Mouse (Mus musculus): ENCODE measurements around the gene Rab5c. TPM values are rescaled to one million over a fixed set of nuclear protein-coding genes. Genes with fewer than 3 reads are reported as not detected.
A peak's percentile ranks its signal among the peaks of the same experiment; 100 is the strongest.

The Rab5c gene
- polyA plus RNA-seq, 1 experiment from 2014 or later = 16.6 TPM

DNA sequence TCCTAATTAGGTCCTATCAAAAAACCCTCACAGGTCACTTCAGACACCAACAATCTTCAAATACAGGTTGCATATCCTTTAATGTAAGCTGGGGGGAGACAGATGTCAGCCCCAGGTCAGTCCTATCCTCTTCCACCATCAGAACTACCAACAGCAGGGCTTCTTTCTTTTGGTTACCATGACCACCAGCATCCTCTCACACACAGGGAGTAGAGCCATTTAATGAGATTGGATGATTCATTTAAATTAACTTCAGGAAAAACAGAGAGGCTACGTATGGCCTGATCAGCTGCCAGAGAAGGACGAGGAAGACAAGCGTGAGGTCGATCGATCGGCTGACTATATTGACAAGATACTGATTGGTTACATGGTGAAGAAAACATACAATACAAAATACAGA, 23.1 kb downstream of the Rab5c start:
- WGBS (ENCODE audit: insufficient replicate concordance) = 88% methylated on average over 6 of the region's 6 CpGs
- ATAC-seq (no peak), DNase-seq (no peak)
- no peak overlapping the region for H3K27ac ChIP-seq (ENCODE audit: low read depth)
- TF ChIP-seq EP300 (IDR thresholded peaks at IDR 0.05; ENCODE audit: low read depth) (no peak), CTCF (IDR thresholded peaks at IDR 0.05; ENCODE audit: low read depth) (no peak)
- H3K4me1 ChIP-seq (ENCODE audit: insufficient read depth) = peaks cover 28% of the 10 kb centered on the region
- H3K27me3 ChIP-seq (ENCODE audit: insufficient read depth, low read length) = no peaks in the 10 kb centered on the region
- no peak overlapping the region for H3K4me2 ChIP-seq (ENCODE audit: low read depth, low read length)
- no peak overlapping the region for H3K9ac ChIP-seq (replicated peaks)
- peaks cover 47% of the 10 kb centered on the region for H3K36me3 ChIP-seq (replicated peaks; ENCODE audit: insufficient read depth, low read length)
- no peaks in the 10 kb centered on the region for H3K9me3 ChIP-seq (ENCODE audit: low read length)
- no peak overlapping the region for H3K4me3 ChIP-seq (ENCODE audit: low read depth, low read length)

- Histone ChIP-seq H3K9ac (replicated peaks) (0 out of 2 replicates have a peak overlapping the region, but pooled peaks have one; percentile 62), H3K9me3 (ENCODE audit: low read length) (no peaks in the 10 kb centered on the region), H3K4me3 (ENCODE audit: low read depth, low read length) (peak overlapping the region; percentile 40), H3K27me3 (ENCODE audit: insufficient read depth, low read length) (no peaks in the 10 kb centered on the region), H3K4me2 (ENCODE audit: low read depth, low read length) (peak overlapping the region; percentile 84), H3K4me1 (ENCODE audit: insufficient read depth) (peaks cover 28% of the 10 kb centered on the region), H3K36me3 (replicated peaks; ENCODE audit: insufficient read depth, low read length) (peaks cover 47% of the 10 kb centered on the region), H3K27ac (ENCODE audit: low read depth) (peak overlapping the region; percentile 66)
- peak; percentile 98 for TF ChIP-seq CTCF (IDR thresholded peaks at IDR 0.05; ENCODE audit: low read depth)
- TF ChIP-seq EP300 (IDR thresholded peaks at IDR 0.05; ENCODE audit: low read depth) = no peak
- peak; percentile 88 for DNase-seq
- WGBS (ENCODE audit: insufficient replicate concordance) = 40% methylated on average over 6 of the region's 6 CpGs
- ATAC-seq = peak; percentile 63
These were observed 23.5 kb downstream of the Rab5c start for GRCm38 (mm10) chr11:100714534-100714915.

- Histone ChIP-seq H3K9me3 (ENCODE audit: low read length) (no peaks in the 10 kb centered on the region), H3K4me3 (ENCODE audit: low read depth, low read length) (peak within 1 kb of the TSS; percentile 40), H3K27ac (ENCODE audit: low read depth) (peak within 1 kb of the TSS; percentile 66), H3K4me1 (ENCODE audit: insufficient read depth) (peaks cover 28% of the 10 kb centered on the region), H3K9ac (replicated peaks) (peak within 1 kb of the TSS; percentile 62), H3K4me2 (ENCODE audit: low read depth, low read length) (peak within 1 kb of the TSS; percentile 84), H3K36me3 (replicated peaks; ENCODE audit: insufficient read depth, low read length) (peaks cover 46% of the 10 kb centered on the region), H3K27me3 (ENCODE audit: insufficient read depth, low read length) (no peaks in the 10 kb centered on the region)
- WGBS (ENCODE audit: insufficient replicate concordance) = 4% methylated on average over 38 of the region's 38 CpGs
- TF ChIP-seq CTCF (IDR thresholded peaks at IDR 0.05; ENCODE audit: low read depth) = no peak
- 0 out of 2 replicates have a peak, but pooled peaks have one; percentile 25 for TF ChIP-seq EP300 (IDR thresholded peaks at IDR 0.05; ENCODE audit: low read depth)
- ATAC-seq (peak; percentile 53), DNase-seq (peak; percentile 82)
These were observed 24.1 kb downstream of the Rab5c start, which contains the start of gene Hspb9 for GRCm38 (mm10) chr11:100713735-100714533. Hspb9 (plus strand) TSS chr11:100713850.

- Histone ChIP-seq H3K27ac (ENCODE audit: low read depth) (peak overlapping the region; percentile 66), H3K4me3 (ENCODE audit: low read depth, low read length) (peak overlapping the region; percentile 40; the same call in 1 of the 2 replicates), H3K4me1 (ENCODE audit: insufficient read depth) (peaks cover 28% of the 10 kb centered on the region), H3K9ac (replicated peaks) (peak overlapping the region; percentile 62), H3K9me3 (ENCODE audit: low read length) (no peaks in the 10 kb centered on the region), H3K36me3 (replicated peaks; ENCODE audit: insufficient read depth, low read length) (peaks cover 46% of the 10 kb centered on the region), H3K4me2 (ENCODE audit: low read depth, low read length) (peak overlapping the region; percentile 84), H3K27me3 (ENCODE audit: insufficient read depth, low read length) (no peaks in the 10 kb centered on the region)
- no peak for TF ChIP-seq EP300 (IDR thresholded peaks at IDR 0.05; ENCODE audit: low read depth)
- TF ChIP-seq CTCF (IDR thresholded peaks at IDR 0.05; ENCODE audit: low read depth) = no peak
- WGBS (ENCODE audit: insufficient replicate concordance) = 57% methylated on average over 4 of the region's 4 CpGs
- no peak for DNase-seq
- ATAC-seq = no peak
These were observed 24.8 kb downstream of the Rab5c start for GRCm38 (mm10) chr11:100713174-100713573.

GRCm38 (mm10) chr11:100711783-100712615, 26.0 kb downstream of the Rab5c start, which contains the start of gene Kat2a:
Kat2a (minus strand) TSS chr11:100712465.
- no peaks in the 10 kb centered on the region for H3K27me3 ChIP-seq (ENCODE audit: insufficient read depth, low read length)
- H3K4me2 ChIP-seq (ENCODE audit: low read depth, low read length) = peak within 1 kb of the TSS; percentile 99
- no peaks in the 10 kb centered on the region for H3K9me3 ChIP-seq (ENCODE audit: low read length)
- 1% methylated on average over 37 of the region's 48 CpGs for WGBS (ENCODE audit: insufficient replicate concordance)
- DNase-seq = peak; percentile 84
- H3K27ac ChIP-seq (ENCODE audit: low read depth) = peak within 1 kb of the TSS; percentile 69
- peak within 1 kb of the TSS; percentile 91 for H3K9ac ChIP-seq (replicated peaks)
- no peak for TF ChIP-seq CTCF (IDR thresholded peaks at IDR 0.05; ENCODE audit: low read depth)
- TF ChIP-seq EP300 (IDR thresholded peaks at IDR 0.05; ENCODE audit: low read depth) = no peak
- H3K36me3 ChIP-seq (replicated peaks; ENCODE audit: insufficient read depth, low read length) = peaks cover 35% of the 10 kb centered on the region
- peak; percentile 78 for ATAC-seq
- H3K4me1 ChIP-seq (ENCODE audit: insufficient read depth) = peaks cover 28% of the 10 kb centered on the region
- H3K4me3 ChIP-seq (ENCODE audit: low read depth, low read length) = peak within 1 kb of the TSS; percentile 95

DNA sequence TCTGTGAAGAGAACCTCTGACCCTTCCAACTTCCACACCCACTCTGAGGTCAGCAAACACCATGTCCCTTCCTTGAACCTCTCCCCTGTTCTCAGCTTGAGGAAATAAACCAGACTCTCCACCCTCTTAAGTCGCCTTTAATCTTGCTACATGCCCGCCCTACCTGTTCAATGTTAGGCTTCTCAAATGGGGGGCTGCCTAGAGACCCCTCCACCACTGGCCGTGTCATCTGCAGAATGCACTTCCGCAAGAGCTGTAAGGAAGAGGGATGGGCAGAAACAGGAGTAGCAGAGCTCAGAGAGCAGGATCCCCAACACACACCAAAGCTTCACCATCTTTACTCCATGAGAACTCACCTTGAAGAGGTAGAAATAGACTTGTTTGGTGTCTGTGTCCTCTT, 27.0 kb downstream of the Rab5c start:
- H3K4me2 ChIP-seq (ENCODE audit: low read depth, low read length) = no peak overlapping the region
- 73% methylated on average over 4 of the region's 4 CpGs for WGBS (ENCODE audit: insufficient replicate concordance)
- no peaks in the 10 kb centered on the region for H3K27me3 ChIP-seq (ENCODE audit: insufficient read depth, low read length)
- ATAC-seq (no peak), DNase-seq (no peak)
- no peak overlapping the region for H3K9ac ChIP-seq (replicated peaks)
- H3K4me3 ChIP-seq (ENCODE audit: low read depth, low read length) = no peak overlapping the region
- H3K27ac ChIP-seq (ENCODE audit: low read depth) = no peak overlapping the region
- peaks cover 28% of the 10 kb centered on the region for H3K4me1 ChIP-seq (ENCODE audit: insufficient read depth)
- H3K36me3 ChIP-seq (replicated peaks; ENCODE audit: insufficient read depth, low read length) = peaks cover 35% of the 10 kb centered on the region
- TF ChIP-seq EP300 (IDR thresholded peaks at IDR 0.05; ENCODE audit: low read depth) (no peak), CTCF (IDR thresholded peaks at IDR 0.05; ENCODE audit: low read depth) (no peak)
- no peaks in the 10 kb centered on the region for H3K9me3 ChIP-seq (ENCODE audit: low read length)
